Mouse (Mus musculus) mesoderm, embryonic 11.5 days (tissue): ENCODE results near the gene Olfr675.
"Not testable (repeated sequence)": the region's sequence is repeated elsewhere in the genome, so short reads cannot be mapped to it uniquely, and the experiment has no call there.

Source experiments
- DNase-seq: peaks from one replicate; pipeline ENCODE4 v3.0.0-alpha.2; 2012; ENCODE audit warnings: low read depth, low spot score

The Olfr675 gene

DNA sequence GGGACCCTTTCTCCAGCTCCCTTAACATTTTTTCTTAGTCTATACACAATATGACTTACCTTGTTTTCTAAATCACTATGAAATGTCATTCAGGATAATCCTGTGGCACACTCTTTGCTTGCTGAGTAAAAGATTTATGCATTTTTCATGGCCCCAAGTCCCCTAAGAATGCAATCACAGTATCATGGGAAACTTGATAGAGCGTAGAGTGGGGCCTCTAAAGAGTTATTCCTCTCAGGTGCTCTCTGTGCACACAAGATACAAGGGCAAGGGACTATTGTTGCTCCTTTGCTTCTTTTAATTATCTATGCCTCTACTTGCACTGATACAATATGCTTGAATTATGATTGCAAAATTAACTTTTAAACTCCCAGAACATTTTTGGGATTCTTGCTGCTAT is at the start of gene Olfr675:
Gene Olfr675, minus strand, starts transcription at position 101 of the 400 bp plus-strand sequence.
- DNase-seq, result no peak

DNA sequence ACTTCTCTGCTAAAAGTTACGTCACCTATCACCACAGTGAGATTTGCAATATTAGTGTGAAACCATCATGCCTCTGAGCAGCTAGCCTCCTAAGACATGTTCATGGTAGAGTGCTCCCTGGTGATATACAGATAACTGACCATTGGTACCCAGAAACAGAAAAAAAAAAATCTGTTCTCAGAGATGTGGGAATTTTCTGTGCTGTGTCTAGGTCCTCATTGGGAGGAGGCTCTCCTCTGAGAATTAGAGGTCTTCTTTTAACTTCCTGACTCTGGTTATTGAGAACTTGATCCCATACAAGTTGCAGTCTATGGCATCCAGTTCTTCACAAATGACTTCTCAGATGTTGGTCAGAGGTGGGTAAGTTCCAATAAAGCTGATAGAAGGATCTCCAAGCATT is 35.9 kb upstream of the Olfr675 start, which contains the start of gene Olfr678:
Gene Olfr678, plus strand, starts transcription at position 301 of the 400 bp plus-strand sequence.
- DNase-seq, result no peak

DNA sequence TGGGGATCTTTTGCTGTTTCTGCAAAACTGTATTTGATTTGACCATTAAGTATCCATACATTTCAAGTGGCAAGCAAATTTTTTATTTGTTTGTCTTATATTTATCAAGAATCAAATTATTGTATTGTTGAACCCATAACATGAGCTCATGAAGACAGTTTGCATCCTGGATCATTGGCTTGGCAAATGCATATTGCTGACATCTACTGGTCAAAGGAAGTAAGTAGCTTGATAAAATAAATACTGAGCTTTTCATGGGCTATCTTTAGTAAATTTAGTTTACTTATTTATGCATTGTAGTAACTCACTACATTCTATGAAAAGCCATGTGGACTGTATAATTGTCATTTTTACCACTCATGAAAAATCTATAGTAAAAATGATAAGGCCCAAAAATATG is 30.7 kb upstream of the Olfr675 start:
- no peak for DNase-seq

DNA sequence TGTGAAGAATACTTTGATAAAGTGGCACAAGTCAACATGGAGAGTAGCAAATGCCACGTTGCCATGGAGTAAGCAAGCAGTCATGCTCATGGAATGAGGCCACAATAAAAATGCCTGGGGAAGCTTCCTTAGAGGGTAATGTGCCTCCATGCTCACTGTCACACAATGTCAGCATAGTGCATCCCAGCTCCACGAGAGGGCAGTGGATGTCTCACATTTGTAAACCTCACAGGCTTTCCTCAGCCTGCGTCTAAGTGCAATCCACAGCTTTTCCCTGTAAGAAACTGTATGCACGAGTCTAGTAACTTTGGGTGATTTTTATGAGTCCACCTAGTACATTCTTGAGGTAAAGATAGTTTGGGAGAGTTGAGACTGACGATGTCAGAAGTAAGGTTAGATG is 5.6 kb upstream of the Olfr675 start:
- not testable (repeated sequence) for DNase-seq

DNA sequence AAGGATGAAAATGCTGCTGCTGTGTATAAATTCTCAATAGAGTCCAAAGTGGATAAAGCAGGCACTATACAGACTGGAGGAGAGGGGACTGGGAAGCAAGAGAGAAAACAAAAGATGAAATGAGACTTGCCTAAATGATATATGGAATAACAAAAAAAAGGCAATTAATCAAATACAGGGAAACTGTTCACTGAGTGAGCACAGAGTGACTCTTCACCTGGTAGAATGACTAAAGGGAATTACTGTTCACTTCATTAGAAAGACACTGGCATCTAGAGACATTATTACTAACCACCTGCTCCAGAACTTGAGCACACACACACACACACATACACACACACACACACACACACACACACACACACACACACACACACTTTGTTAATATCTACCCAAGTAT is 4.1 kb upstream of the Olfr675 start, which contains the start of gene Olfr676:
Gene Olfr676, plus strand, starts transcription at position 301 of the 400 bp plus-strand sequence.
- no peak for DNase-seq

DNA sequence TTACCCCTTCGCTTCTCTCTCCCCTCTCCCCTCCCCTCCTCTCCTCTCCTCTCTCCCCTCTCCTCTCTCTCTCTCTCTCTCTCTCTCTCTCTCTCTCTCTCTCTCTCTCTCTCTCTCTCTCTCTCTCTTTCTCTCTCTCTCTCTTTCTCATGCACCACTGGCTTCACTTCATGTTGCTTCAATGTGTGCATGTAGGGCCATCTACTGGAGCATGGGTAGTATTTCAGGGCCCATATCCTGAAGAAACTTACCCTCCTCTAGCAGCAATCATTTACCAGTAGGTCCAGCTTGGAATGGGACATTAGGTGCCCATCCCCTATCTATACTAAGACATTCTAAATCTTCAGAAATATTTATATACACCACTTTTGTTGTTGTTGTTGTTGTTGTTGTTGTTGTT is 5.7 kb downstream of the Olfr675 start:
- no peak for DNase-seq

DNA sequence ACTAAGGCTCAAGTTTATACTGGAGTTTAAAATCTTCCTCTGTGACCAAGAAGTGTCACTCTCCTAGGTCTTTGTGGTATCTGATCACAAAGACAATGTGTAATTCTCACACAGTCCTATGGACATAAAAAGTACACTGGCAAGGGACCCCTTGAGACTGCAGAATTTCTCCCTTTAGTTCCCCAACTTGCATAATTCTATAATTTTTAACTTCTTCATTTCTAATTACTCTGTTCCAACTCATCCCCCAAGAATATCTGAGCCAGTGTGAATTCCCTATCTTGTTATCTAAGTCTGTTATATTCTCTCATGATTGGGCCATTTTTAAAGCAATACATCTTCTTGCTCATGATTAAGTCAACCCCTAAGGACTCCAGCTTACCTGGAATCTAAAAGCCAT is 26.3 kb downstream of the Olfr675 start, which contains the start of gene Olfr672:
Gene Olfr672, minus strand, starts transcription at position 101 of the 400 bp plus-strand sequence.
- DNase-seq, result no peak

DNA sequence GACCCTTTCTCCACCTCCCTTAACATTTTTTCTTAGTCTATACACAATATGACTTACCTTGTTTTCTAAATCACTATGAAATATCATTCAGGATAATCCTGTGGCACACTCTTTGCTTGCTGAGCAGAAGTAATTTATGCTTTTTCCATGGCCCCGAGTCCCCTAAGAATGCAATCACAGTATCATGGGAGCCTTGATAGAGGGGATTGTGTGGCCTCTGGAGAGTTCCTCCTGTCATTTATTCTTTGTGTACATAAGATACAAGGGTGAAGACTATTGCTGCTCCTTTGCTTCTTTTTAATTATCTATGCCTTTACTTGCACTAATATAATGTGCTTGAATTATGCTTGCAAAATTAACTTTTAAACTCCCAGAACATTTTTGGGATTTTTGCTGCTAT is 49.2 kb downstream of the Olfr675 start, which contains the start of gene Olfr671:
Gene Olfr671, minus strand, starts transcription at position 101 of the 400 bp plus-strand sequence.
- no peak for DNase-seq

DNA sequence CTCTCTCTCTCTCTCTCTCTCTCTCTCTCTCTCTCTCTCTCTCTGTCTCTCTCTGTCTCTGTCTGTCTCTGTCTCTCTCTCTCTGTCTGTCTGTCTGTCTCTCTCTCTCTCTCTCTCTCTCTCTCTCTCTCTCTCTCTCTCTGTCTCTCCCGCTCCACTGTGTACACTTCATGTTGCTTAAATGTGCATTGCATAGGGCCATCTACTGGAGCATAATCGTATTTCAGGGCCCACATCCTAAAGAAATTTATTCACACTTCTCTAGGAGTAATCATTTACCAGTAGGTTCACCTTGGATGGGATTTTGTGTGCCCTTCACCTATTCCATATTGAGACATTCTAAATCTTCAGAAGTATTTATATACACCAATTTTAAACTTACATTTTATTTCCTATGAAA is 55.8 kb downstream of the Olfr675 start:
- not testable (repeated sequence) for DNase-seq
